Mouse (Mus musculus) lung, postnatal 0 days (tissue): ENCODE data around the gene Fbxo41. TPM values are rescaled to one million over a fixed set of nuclear protein-coding genes. Genes with fewer than 3 reads are reported as not detected.
A peak's percentile ranks its signal among the peaks of the same experiment; 100 is the strongest.

Experiments used
- ATAC-seq: fragments of 200-750 bp; cut with Nextera tagmentation; 2 replicates; pipeline ENCODE4 v1.8.0; 2017; ENCODE audit warnings: moderate library complexity
- DNase-seq: peaks from one replicate; pipeline ENCODE4 v3.0.0-alpha.2; 2016; ENCODE audit warnings: low spot score
- H3K27ac ChIP-seq: fragments of 300-500 bp; sonication (generic); 2 replicates; pipeline ENCODE4 v1.5.1; 2014; ENCODE audit warnings: antibody characterized with exemption, mild to moderate bottlenecking, low read length, mixed read lengths
- H3K27me3 ChIP-seq: fragments of 300-500 bp; sonication (generic); replicated peaks from 2 replicates; pipeline ENCODE4 v1.6.1; 2014; ENCODE audit warnings: low read length, mixed read lengths; ENCODE audit not compliant: insufficient read depth
- H3K36me3 ChIP-seq: fragments of 300-500 bp; sonication (generic); 2 replicates; pipeline ENCODE4 v1.6.1; 2014; ENCODE audit warnings: low read length, mixed read lengths; ENCODE audit not compliant: insufficient read depth
- H3K4me1 ChIP-seq: fragments of 300-500 bp; sonication (generic); 2 replicates; pipeline ENCODE4 v1.6.1; 2014; ENCODE audit warnings: antibody characterized with exemption, low read depth, low read length, mixed read lengths; ENCODE audit not compliant: insufficient read depth
- H3K4me2 ChIP-seq: fragments of 300-500 bp; sonication (generic); replicated peaks from 2 replicates; pipeline ENCODE4 v1.6.1; 2014; ENCODE audit warnings: low read depth, mild to moderate bottlenecking, low read length, moderate library complexity, mixed read lengths
- H3K4me3 ChIP-seq: fragments of 300-500 bp; sonication (generic); 2 replicates; pipeline ENCODE4 v1.5.1; 2014; ENCODE audit warnings: low read depth, low read length
- H3K9ac ChIP-seq: fragments of 300-500 bp; sonication (generic); replicated peaks from 2 replicates; pipeline ENCODE4 v1.6.1; 2014; ENCODE audit warnings: low read depth, mild to moderate bottlenecking
- H3K9me3 ChIP-seq: fragments of 300-500 bp; sonication (generic); 2 replicates; pipeline ENCODE4 v1.6.1; 2016; ENCODE audit warnings: low read length, mixed read lengths
- CTCF ChIP-seq: IDR thresholded peaks from 2 replicates; pipeline ENCODE4 v1.5.1; 2016; ENCODE audit warnings: antibody characterized with exemption, mild to moderate bottlenecking
- EP300 ChIP-seq: IDR thresholded peaks from 2 replicates; pipeline ENCODE4 v1.6.1; 2016; ENCODE audit warnings: antibody characterized with exemption, mild to moderate bottlenecking, control low read depth
- WGBS: fragments of 180-500 bp; shearing (Covaris S2); extraction: QIAGEN DNeasy Blood & Tissue Kit; methylation state at CpG from one replicate; pipeline ENCODE4 v1.1.7; 2014; 5-methylcytosine and 5-hydroxymethylcytosine counted together
- polyA plus RNA-seq: library from polyadenylated mRNA; unstranded; fragments of >200 nt; fragmentation: Nextera tagmentation; extraction: Ambion mirVana; gene quantifications from 2 replicates; pipeline ENCODE4 v1.2.1, GENCODE M21; 2015

Gene Fbxo41
- polyA plus RNA-seq = 0.02 TPM in 1 of 2 replicates, not detected in the other

DNA sequence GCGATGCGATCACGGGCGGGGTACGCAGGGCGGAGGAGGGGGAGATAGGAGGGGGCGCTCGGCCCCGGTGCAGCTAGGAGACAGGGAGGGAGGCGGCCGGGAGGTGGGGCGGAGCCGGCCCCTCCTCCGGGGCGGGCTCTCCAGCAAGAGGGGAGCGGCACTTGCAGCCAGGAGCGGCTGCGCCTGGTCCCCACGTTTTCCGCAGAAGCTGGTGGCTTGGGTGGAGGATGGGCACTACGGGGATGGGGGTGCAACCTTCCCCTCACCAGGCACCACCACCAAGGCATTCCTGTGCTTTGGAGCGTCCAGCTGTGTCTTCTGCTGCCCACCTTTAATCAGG, at the start of gene Fbxo41:
Gene Fbxo41, minus strand, starts transcription at position 84 of the 340 bp plus-strand sequence.
- H3K4me1 ChIP-seq = no peaks in the 10 kb centered on the region; the same call in 1 of the 2 replicates
- ATAC-seq (peak; percentile 52; the same call in 1 of the 2 replicates), DNase-seq (peak; percentile 25)
- no peak within 1 kb of the TSS for H3K9ac ChIP-seq
- TF ChIP-seq EP300 (no peak), CTCF (no peak)
- H3K4me3 ChIP-seq = peak within 1 kb of the TSS; percentile 44
- under 1% methylated on average over 10 of the region's 22 CpGs for WGBS
- no peak within 1 kb of the TSS for H3K27ac ChIP-seq
- H3K36me3 ChIP-seq = no peaks in the 10 kb centered on the region
- H3K9me3 ChIP-seq = no peaks in the 10 kb centered on the region
- peak within 1 kb of the TSS; percentile 90 for H3K4me2 ChIP-seq
- H3K27me3 ChIP-seq = no peaks in the 10 kb centered on the region

DNA sequence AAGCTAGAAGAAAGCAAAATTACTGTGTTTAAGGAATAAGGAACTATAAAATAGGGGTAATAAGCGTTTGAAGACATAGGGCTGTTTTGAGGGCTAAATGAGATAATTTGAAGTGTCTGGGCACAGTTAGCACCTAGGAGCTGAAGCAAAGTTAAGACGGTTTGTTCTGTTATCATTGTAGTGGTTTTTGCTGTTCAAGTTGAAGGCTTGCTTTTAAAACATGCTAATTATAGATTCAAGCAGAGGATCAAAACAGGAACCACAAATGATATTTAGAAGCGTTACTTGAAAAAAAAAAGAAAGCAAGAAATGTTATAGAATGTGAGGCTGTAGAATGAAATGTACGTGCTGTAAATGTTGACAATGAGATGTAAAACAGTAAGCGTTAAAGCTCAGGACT, 44.8 kb upstream of the Fbxo41 start:
- H3K27me3 ChIP-seq = no peaks in the 10 kb centered on the region
- no peak overlapping the region for H3K4me2 ChIP-seq
- no peaks in the 10 kb centered on the region for H3K4me1 ChIP-seq
- no peaks in the 10 kb centered on the region for H3K9me3 ChIP-seq
- no peak for DNase-seq
- H3K4me3 ChIP-seq = no peak overlapping the region
- no peak for TF ChIP-seq CTCF
- TF ChIP-seq EP300 = no peak
- 77% methylated on average over 5 of the region's 5 CpGs for WGBS
- H3K36me3 ChIP-seq = no peaks in the 10 kb centered on the region
- no peak overlapping the region for H3K9ac ChIP-seq
- H3K27ac ChIP-seq = no peak overlapping the region
- ATAC-seq = no peak

- Histone ChIP-seq H3K9ac (no peak overlapping the region), H3K4me3 (no peak overlapping the region), H3K36me3 (no peaks in the 10 kb centered on the region), H3K4me2 (no peak overlapping the region), H3K27me3 (no peaks in the 10 kb centered on the region), H3K27ac (no peak overlapping the region), H3K9me3 (no peaks in the 10 kb centered on the region), H3K4me1 (no peaks in the 10 kb centered on the region)
- ATAC-seq (no peak), DNase-seq (no peak)
- WGBS = 73% methylated on average over 13 of the region's 13 CpGs
- TF ChIP-seq CTCF = no peak
- TF ChIP-seq EP300 = no peak
Observed at GRCm38 (mm10) chr6:85544251-85544881, 41.6 kb upstream of the Fbxo41 start.

- 61% methylated on average over 10 of the region's 10 CpGs for WGBS
- ATAC-seq = no peak
- no peak overlapping the region for H3K4me2 ChIP-seq
- DNase-seq = no peak
- no peaks in the 10 kb centered on the region for H3K9me3 ChIP-seq
- H3K27ac ChIP-seq = no peak overlapping the region
- no peak overlapping the region for H3K4me3 ChIP-seq
- H3K4me1 ChIP-seq = no peaks in the 10 kb centered on the region
- TF ChIP-seq CTCF (no peak), EP300 (no peak)
- no peaks in the 10 kb centered on the region for H3K36me3 ChIP-seq
- H3K27me3 ChIP-seq = no peaks in the 10 kb centered on the region
- no peak overlapping the region for H3K9ac ChIP-seq
Observed at GRCm38 (mm10) chr6:85543351-85544175, 40.8 kb upstream of the Fbxo41 start.

DNA sequence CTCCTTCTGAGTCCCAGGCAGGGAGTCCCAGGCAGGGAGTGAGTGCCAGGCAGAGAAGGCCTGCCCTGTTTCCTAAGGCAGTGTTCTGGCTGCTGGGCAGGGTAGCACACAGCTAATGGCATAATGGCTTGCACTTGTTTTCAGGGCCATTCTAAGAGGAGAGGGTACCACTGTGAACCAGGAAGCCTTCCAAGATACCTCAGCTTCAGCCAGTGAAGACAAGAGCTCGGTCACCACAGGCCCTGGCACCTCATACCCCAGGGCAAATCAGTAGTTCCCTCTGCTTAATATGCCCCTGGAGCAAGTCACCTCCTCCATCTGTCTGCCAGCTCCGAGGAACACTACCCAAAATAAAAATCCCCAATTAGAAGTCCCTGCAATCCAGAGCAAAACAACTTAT, 20.0 kb upstream of the Fbxo41 start:
- H3K9ac ChIP-seq = no peak overlapping the region
- no peak overlapping the region for H3K27ac ChIP-seq
- no peak for ATAC-seq
- TF ChIP-seq CTCF (no peak), EP300 (no peak)
- no peaks in the 10 kb centered on the region for H3K9me3 ChIP-seq
- H3K4me1 ChIP-seq = no peaks in the 10 kb centered on the region
- no peak for DNase-seq
- H3K4me3 ChIP-seq = no peak overlapping the region
- no peaks in the 10 kb centered on the region for H3K36me3 ChIP-seq
- H3K27me3 ChIP-seq = no peaks in the 10 kb centered on the region
- no peak overlapping the region for H3K4me2 ChIP-seq
- WGBS = 55% methylated on average over 2 of the region's 2 CpGs

- no peaks in the 10 kb centered on the region for H3K9me3 ChIP-seq
- no peak overlapping the region for H3K4me3 ChIP-seq
- no peak for ATAC-seq
- H3K27ac ChIP-seq = no peak overlapping the region
- no peaks in the 10 kb centered on the region for H3K36me3 ChIP-seq
- DNase-seq = no peak
- H3K4me1 ChIP-seq = no peaks in the 10 kb centered on the region
- no peak overlapping the region for H3K9ac ChIP-seq
- no peak overlapping the region for H3K4me2 ChIP-seq
- H3K27me3 ChIP-seq = no peaks in the 10 kb centered on the region
- TF ChIP-seq CTCF (no peak), EP300 (no peak)
- 78% methylated on average over 5 of the region's 5 CpGs for WGBS
Observed at GRCm38 (mm10) chr6:85522026-85522425, 19.2 kb upstream of the Fbxo41 start.
